Mouse (Mus musculus): ENCODE measurements at regions not wholly inside any gene's neighbourhood (a gene's known extent, or its start where the extent isn't known, plus 50 kb on each side); places are given as distances from the start of the nearest gene placed in this dataset.

GRCm38 (mm10) chr5:47115882-47116281 is 867.1 kb upstream of the Slit2 start:
- no peaks in the 10 kb centered on the region for H3K36me3 ChIP-seq (ENCODE audit: control insufficient read depth in 1 of 2, insufficient read depth in 2 of 2, low read length in 2 of 2)
- no peak overlapping the region for H3K27ac ChIP-seq (ENCODE audit: control insufficient read depth, low read depth, low read length)
- H3K79me2 ChIP-seq (ENCODE audit: control insufficient read depth, insufficient read depth, low read length, poor library complexity), result no peaks in the 10 kb centered on the region
- no peak overlapping the region for H3K4me3 ChIP-seq (ENCODE audit: control insufficient read depth in 1 of 2, insufficient read depth in 1 of 2, low read depth in 2 of 2, low read length in 2 of 2)
- no peaks in the 10 kb centered on the region for H3K9me3 ChIP-seq (replicated peaks; ENCODE audit: insufficient read depth, low read length)
- no peak for DNase-seq (ENCODE audit: low read depth, low spot score)
- H3K27me3 ChIP-seq (ENCODE audit: control insufficient read depth in 1 of 2, insufficient read depth in 2 of 2, low read length in 2 of 2), result no peaks in the 10 kb centered on the region
- H3K9ac ChIP-seq (ENCODE audit: control insufficient read depth, low read depth, low read length, poor library complexity, severe bottlenecking), result no peak overlapping the region
- TF ChIP-seq RCOR1 (IDR thresholded peaks at IDR 0.05; ENCODE audit: low read depth, low read length) (no peak), MAX (IDR thresholded peaks at IDR 0.05; ENCODE audit: low read length) (no peak), TBP (IDR thresholded peaks at IDR 0.05; ENCODE audit: low read depth, low read length) (no peak), USF1 (IDR thresholded peaks at IDR 0.05; ENCODE audit: low read depth, low read length) (no peak), UBTF (IDR thresholded peaks at IDR 0.05; ENCODE audit: borderline replicate concordance, insufficient read depth, low read depth, low read length) (no peak), BHLHE40 (IDR thresholded peaks at IDR 0.05; ENCODE audit: borderline replicate concordance, low read depth, low read length) (no peak), ETS1 (IDR thresholded peaks at IDR 0.05; ENCODE audit: low read depth, low read length) (no peak), NRF1 (IDR thresholded peaks at IDR 0.05; ENCODE audit: insufficient read depth, low read depth, low read length, poor library complexity, severe bottlenecking) (no peak), ZKSCAN1 (IDR thresholded peaks at IDR 0.05; ENCODE audit: low read depth, low read length) (no peak), MXI1 (IDR thresholded peaks at IDR 0.05; ENCODE audit: low read depth, low read length) (no peak), ZC3H11A (IDR thresholded peaks at IDR 0.05; ENCODE audit: low read depth, low read length) (no peak), RAD21 (IDR thresholded peaks at IDR 0.05; ENCODE audit: low read depth, low read length) (no peak)
- H3K4me1 ChIP-seq (ENCODE audit: control insufficient read depth in 1 of 2, insufficient read depth in 2 of 2, low read length in 2 of 2), result no peaks in the 10 kb centered on the region

- H3K79me2 ChIP-seq (ENCODE audit: control insufficient read depth, insufficient read depth, low read length, poor library complexity), result no peaks in the 10 kb centered on the region
- H3K9me3 ChIP-seq (replicated peaks; ENCODE audit: insufficient read depth, low read length), result no peaks in the 10 kb centered on the region
- H3K9ac ChIP-seq (ENCODE audit: control insufficient read depth, low read depth, low read length, poor library complexity, severe bottlenecking), result no peak overlapping the region
- TF ChIP-seq MAFK (IDR thresholded peaks at IDR 0.05; ENCODE audit: borderline replicate concordance, low read depth, low read length), result no peak
- TF ChIP-seq POLR2A (IDR thresholded peaks at IDR 0.05; ENCODE audit: control insufficient read depth in 1 of 2, insufficient read depth in 1 of 2, low read depth in 1 of 2, low read length in 2 of 2, poor library complexity in 1 of 2), result no peak
- H3K4me3 ChIP-seq (ENCODE audit: control insufficient read depth in 1 of 2, insufficient read depth in 1 of 2, low read depth in 2 of 2, low read length in 2 of 2), result no peak overlapping the region
- no peak for DNase-seq (ENCODE audit: low read depth, low spot score)
- no peaks in the 10 kb centered on the region for H3K36me3 ChIP-seq (ENCODE audit: control insufficient read depth in 1 of 2, insufficient read depth in 2 of 2, low read length in 2 of 2)
- no peaks in the 10 kb centered on the region for H3K27me3 ChIP-seq (ENCODE audit: control insufficient read depth in 1 of 2, insufficient read depth in 2 of 2, low read length in 2 of 2)
- H3K4me1 ChIP-seq (ENCODE audit: control insufficient read depth in 1 of 2, insufficient read depth in 2 of 2, low read length in 2 of 2), result no peaks in the 10 kb centered on the region
- H3K27ac ChIP-seq (ENCODE audit: control insufficient read depth, low read depth, low read length), result no peak overlapping the region
Observed at GRCm38 (mm10) chr5:47095703-47096102, 887.2 kb upstream of the Slit2 start.

GRCm38 (mm10) chr5:47052942-47053341 is 930.0 kb upstream of the Slit2 start:
- Histone ChIP-seq H3K79me2 (ENCODE audit: control insufficient read depth, insufficient read depth, low read length, poor library complexity) (no peaks in the 10 kb centered on the region), H3K9ac (ENCODE audit: control insufficient read depth, low read depth, low read length, poor library complexity, severe bottlenecking) (no peak overlapping the region), H3K4me3 (ENCODE audit: control insufficient read depth in 1 of 2, insufficient read depth in 1 of 2, low read depth in 2 of 2, low read length in 2 of 2) (no peak overlapping the region), H3K27ac (ENCODE audit: control insufficient read depth, low read depth, low read length) (no peak overlapping the region), H3K4me1 (ENCODE audit: control insufficient read depth in 1 of 2, insufficient read depth in 2 of 2, low read length in 2 of 2) (no peaks in the 10 kb centered on the region), H3K9me3 (replicated peaks; ENCODE audit: insufficient read depth, low read length) (no peaks in the 10 kb centered on the region), H3K36me3 (ENCODE audit: control insufficient read depth in 1 of 2, insufficient read depth in 2 of 2, low read length in 2 of 2) (no peaks in the 10 kb centered on the region), H3K27me3 (ENCODE audit: control insufficient read depth in 1 of 2, insufficient read depth in 2 of 2, low read length in 2 of 2) (no peaks in the 10 kb centered on the region)
- no peak for DNase-seq (ENCODE audit: low read depth, low spot score)
- no peak for TF ChIP-seq SIN3A (IDR thresholded peaks at IDR 0.05; ENCODE audit: low read length)
- TF ChIP-seq POLR2A (IDR thresholded peaks at IDR 0.05; ENCODE audit: control insufficient read depth in 1 of 2, insufficient read depth in 1 of 2, low read depth in 1 of 2, low read length in 2 of 2, poor library complexity in 1 of 2), result no peak
- TF ChIP-seq GATA1 (IDR thresholded peaks at IDR 0.05; ENCODE audit: low read depth, low read length), result no peak
- no peak for TF ChIP-seq NRF1 (IDR thresholded peaks at IDR 0.05; ENCODE audit: insufficient read depth, low read depth, low read length, poor library complexity, severe bottlenecking)
- TF ChIP-seq MAZ (IDR thresholded peaks at IDR 0.05; ENCODE audit: low read depth, low read length), result no peak
